Mouse (Mus musculus): Measurements from ENCODE around the gene Atp13a5.

DNA sequence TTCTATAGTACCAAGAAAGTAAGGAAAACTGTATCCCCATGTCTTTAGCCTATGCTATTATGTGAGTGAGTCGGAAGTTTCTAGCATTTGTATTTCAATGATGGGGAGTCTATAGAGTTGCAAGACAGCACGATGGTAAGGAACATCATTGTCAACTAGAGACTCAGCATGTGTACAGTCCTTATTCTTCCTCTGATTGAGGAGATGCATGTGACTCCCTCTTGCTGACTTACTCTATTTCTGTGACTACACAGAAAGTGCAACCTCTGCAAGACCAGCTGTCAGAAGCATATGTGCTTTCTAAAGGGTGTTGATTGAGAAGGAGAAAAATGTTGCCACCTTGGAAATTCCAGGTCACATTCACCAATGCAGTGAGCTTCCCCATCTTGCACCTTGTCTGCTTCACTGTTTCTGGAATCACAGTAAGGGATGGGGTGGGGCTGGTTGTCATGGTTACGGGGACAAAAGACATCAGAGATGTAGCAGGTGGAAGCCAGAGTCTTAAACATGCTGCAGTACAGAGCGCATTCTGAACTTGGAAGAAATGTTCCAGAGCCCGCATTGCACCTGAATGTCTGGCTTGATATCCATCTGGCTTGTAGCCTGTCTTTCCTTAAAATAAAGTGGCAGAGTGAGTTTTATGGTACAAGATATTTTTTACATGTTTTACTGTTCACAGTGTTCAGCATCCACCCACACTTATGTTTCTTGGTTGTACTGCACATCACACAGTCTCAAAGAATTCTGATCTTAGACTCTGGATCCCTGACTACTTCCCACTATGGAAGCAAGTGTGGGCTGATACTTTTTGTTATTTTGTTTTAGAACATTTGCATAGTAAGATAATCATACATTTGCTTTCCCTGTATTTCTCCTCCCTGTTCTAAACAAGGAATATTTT lies 161.9 kb downstream of the Atp13a5 start:
- no peak for TF ChIP-seq POLR2A (IDR thresholded peaks at IDR 0.05; ENCODE audit: borderline replicate concordance, low read depth, low read length)
- TF ChIP-seq CTCF (IDR thresholded peaks at IDR 0.05; ENCODE audit: low read depth, low read length), result no peak

All from bone marrow macrophage, adult 2 months (primary cell).